Mouse (Mus musculus) limb, embryonic 14.5 days (tissue): ENCODE results near the gene Vmn1r12. TPM values are rescaled to one million over a fixed set of nuclear protein-coding genes. Genes with fewer than 3 reads are reported as not detected.
"Not testable (repeated sequence)": the region's sequence is repeated elsewhere in the genome, so short reads cannot be mapped to it uniquely, and the experiment has no call there.

Experiments
- ATAC-seq: fragments of 200-750 bp; cut with Nextera tagmentation; 2 replicates; pipeline ENCODE4 v1.8.0; 2017; ENCODE audit warnings: low read depth, moderate number of reproducible peaks, moderate TSS enrichment; ENCODE audit not compliant: low FRiP score
- DNase-seq: peaks from one replicate; pipeline ENCODE4 v3.0.0-alpha.2; 2015; ENCODE audit warnings: low spot score
- H3K27ac ChIP-seq: fragments of 300-500 bp; sonication (generic); replicated peaks from 2 replicates; pipeline ENCODE4 v1.5.1; 2014; ENCODE audit warnings: low read depth, mild to moderate bottlenecking, low read length, moderate library complexity, mixed read lengths
- H3K27me3 ChIP-seq: fragments of 300-500 bp; sonication (generic); 2 replicates; pipeline ENCODE4 v1.6.1; 2014; ENCODE audit warnings: low read length, mixed read lengths; ENCODE audit not compliant: control insufficient read depth, insufficient read depth
- H3K36me3 ChIP-seq: fragments of 300-500 bp; sonication (generic); 2 replicates; pipeline ENCODE4 v1.6.1; 2014; ENCODE audit warnings: mild to moderate bottlenecking, low read length, moderate library complexity, mixed read lengths; ENCODE audit not compliant: control insufficient read depth, insufficient read depth
- H3K4me1 ChIP-seq: fragments of 300-500 bp; sonication (generic); 2 replicates; pipeline ENCODE4 v1.6.1; 2014; ENCODE audit warnings: antibody characterized with exemption, low read length, mixed read lengths; ENCODE audit not compliant: control insufficient read depth, insufficient read depth
- H3K4me2 ChIP-seq: fragments of 300-500 bp; sonication (generic); replicated peaks from 2 replicates; pipeline ENCODE4 v1.6.1; 2014; ENCODE audit warnings: low read depth, mild to moderate bottlenecking, low read length, moderate library complexity; ENCODE audit not compliant: severe bottlenecking
- H3K4me3 ChIP-seq: fragments of 300-500 bp; sonication (generic); replicated peaks from 2 replicates; pipeline ENCODE4 v1.5.1; 2014; ENCODE audit warnings: low read length
- H3K9ac ChIP-seq: fragments of 300-500 bp; sonication (generic); 2 replicates; pipeline ENCODE4 v1.6.1; 2014; ENCODE audit warnings: mild to moderate bottlenecking, low read depth, low read length, moderate library complexity; ENCODE audit not compliant: severe bottlenecking
- H3K9me3 ChIP-seq: fragments of 300-500 bp; sonication (generic); 2 replicates; pipeline ENCODE4 v1.6.1; 2016; ENCODE audit warnings: low read length; ENCODE audit not compliant: control insufficient read depth
- POLR2A ChIP-seq: fragments of 200-500 bp; IDR thresholded peaks from 2 replicates; pipeline ENCODE4 v1.8.0; 2012; ENCODE audit warnings: inconsistent platforms, mild to moderate bottlenecking, moderate library complexity, borderline replicate concordance; ENCODE audit not compliant: insufficient read depth, insufficient read length; ENCODE audit errors: extremely low read depth
- WGBS: fragments of 180-500 bp; shearing (Covaris S2); extraction: QIAGEN DNeasy Blood & Tissue Kit; methylation state at CpG from one replicate; pipeline ENCODE4 v1.1.7; 2014; 5-methylcytosine and 5-hydroxymethylcytosine counted together
- polyA plus RNA-seq, 2 experiments: library from polyadenylated mRNA; depleted of rRNA in 1 of 2; stranded (reverse) in 1 of 2; unstranded in 1 of 2; fragments of >200 nt; fragmentation: Nextera tagmentation in 1 of 2; extraction: Ambion mirVana in 1 of 2; gene quantifications; 2 replicates each; pipeline versions ENCODE4 v1.2.1 to v1.2.3; 2012 to 2014

Vmn1r12 gene
- polyA plus RNA-seq (2012; rRNA removed) (not detected in 2 replicates), polyA plus RNA-seq (2014; fragmentation: Nextera tagmentation; extraction: Ambion mirVana) (not detected in 2 replicates)

- ATAC-seq (no peak), DNase-seq (no peak)
- TF ChIP-seq POLR2A: no peak
- WGBS: 81% methylated on average over 2 of the region's 2 CpGs
- Histone ChIP-seq H3K27me3 (no peaks in the 10 kb centered on the region), H3K4me3 (no peak within 1 kb of the TSS), H3K9ac (no peak within 1 kb of the TSS), H3K27ac (no peak within 1 kb of the TSS), H3K4me2 (no peak within 1 kb of the TSS), H3K36me3 (no peaks in the 10 kb centered on the region), H3K4me1 (no peaks in the 10 kb centered on the region), H3K9me3 (no peaks in the 10 kb centered on the region)
Observed at GRCm38 (mm10) chr6:57156619-57157018, at the start of gene Vmn1r12. TSS of gene Vmn1r12 (plus strand) at chr6:57156919.

GRCm38 (mm10) chr6:57109154-57109553, 47.6 kb upstream of the Vmn1r12 start, which contains the start of gene Vmn1r10:
TSS of gene Vmn1r10 (plus strand) at chr6:57109454.
- TF ChIP-seq POLR2A: no peak
- 78% methylated on average over 3 of the region's 3 CpGs for WGBS
- no peak within 1 kb of the TSS for H3K4me2 ChIP-seq
- H3K4me3 ChIP-seq: no peak within 1 kb of the TSS
- no peaks in the 10 kb centered on the region for H3K27me3 ChIP-seq
- DNase-seq: no peak
- no peak within 1 kb of the TSS for H3K27ac ChIP-seq
- H3K9me3 ChIP-seq: no peaks in the 10 kb centered on the region
- no peaks in the 10 kb centered on the region for H3K4me1 ChIP-seq
- no peak within 1 kb of the TSS for H3K9ac ChIP-seq
- H3K36me3 ChIP-seq: no peaks in the 10 kb centered on the region
- no peak for ATAC-seq

GRCm38 (mm10) chr6:57133155-57133554, 23.6 kb upstream of the Vmn1r12 start, which contains the start of gene Vmn1r11:
TSS of gene Vmn1r11 (plus strand) at chr6:57133455.
- ATAC-seq: no peak
- WGBS: 71% methylated on average over 1 of the region's 1 CpGs

GRCm38 (mm10) chr6:57190016-57190415, 33.3 kb downstream of the Vmn1r12 start:
- not testable (repeated sequence) for ATAC-seq

More at GRCm38 (mm10) chr6:57133155-57133554, 23.6 kb upstream of the Vmn1r12 start, which contains the start of gene Vmn1r11:
- no peak for TF ChIP-seq POLR2A
- H3K27ac ChIP-seq: no peak within 1 kb of the TSS
- H3K4me2 ChIP-seq: no peak within 1 kb of the TSS
- no peak for DNase-seq
- no peak within 1 kb of the TSS for H3K4me3 ChIP-seq
- H3K9ac ChIP-seq: no peak within 1 kb of the TSS
- no peaks in the 10 kb centered on the region for H3K4me1 ChIP-seq
- no peaks in the 10 kb centered on the region for H3K36me3 ChIP-seq
- no peaks in the 10 kb centered on the region for H3K9me3 ChIP-seq
- H3K27me3 ChIP-seq: no peaks in the 10 kb centered on the region

GRCm38 (mm10) chr6:57202990-57203389, 46.3 kb downstream of the Vmn1r12 start, which contains the start of gene Vmn1r13:
TSS of gene Vmn1r13 (plus strand) at chr6:57203290.
- 90% methylated on average over 1 of the region's 1 CpGs for WGBS
- H3K27ac ChIP-seq: not testable (repeated sequence)

More at GRCm38 (mm10) chr6:57190016-57190415, 33.3 kb downstream of the Vmn1r12 start:
- not testable (repeated sequence) for H3K27me3 ChIP-seq, H3K4me3 ChIP-seq, H3K9me3 ChIP-seq, H3K9ac ChIP-seq, H3K4me2 ChIP-seq, DNase-seq, H3K4me1 ChIP-seq, H3K36me3 ChIP-seq, H3K27ac ChIP-seq
- 52% methylated on average over 3 of the region's 3 CpGs for WGBS

More at GRCm38 (mm10) chr6:57202990-57203389, 46.3 kb downstream of the Vmn1r12 start, which contains the start of gene Vmn1r13:
- H3K4me3 ChIP-seq, H3K27me3 ChIP-seq, H3K4me2 ChIP-seq, DNase-seq, H3K36me3 ChIP-seq, ATAC-seq, H3K9ac ChIP-seq, H3K9me3 ChIP-seq, H3K4me1 ChIP-seq: not testable (repeated sequence)

Other genes starting within 250 kb of the Vmn1r12 start
- gene Nt5c3, start 233.0 kb upstream of the Vmn1r12 start, polyA plus RNA-seq (2012; rRNA removed): 18.8 and 22.7 TPM in 2 replicates
- 60.3 and 62.9 TPM in 2 replicates for gene Nt5c3, start 233.0 kb upstream of the Vmn1r12 start, polyA plus RNA-seq (2014; fragmentation: Nextera tagmentation; extraction: Ambion mirVana)
- gene Vmn1r4, start 232.9 kb upstream of the Vmn1r12 start, polyA plus RNA-seq (2012; rRNA removed): 0.15 and 0.24 TPM in 2 replicates
- 0.12 and 0.29 TPM in 2 replicates for gene Vmn1r4, start 232.9 kb upstream of the Vmn1r12 start, polyA plus RNA-seq (2014; fragmentation: Nextera tagmentation; extraction: Ambion mirVana)
- gene Vmn1r5, start 186.6 kb upstream of the Vmn1r12 start, polyA plus RNA-seq (2012; rRNA removed): not detected in 2 replicates
- gene Vmn1r5, start 186.6 kb upstream of the Vmn1r12 start, polyA plus RNA-seq (2014; fragmentation: Nextera tagmentation; extraction: Ambion mirVana): not detected in 2 replicates
- gene Vmn1r6, start 159.7 kb upstream of the Vmn1r12 start, polyA plus RNA-seq (2012; rRNA removed): not detected in 2 replicates
- gene Vmn1r6, start 159.7 kb upstream of the Vmn1r12 start, polyA plus RNA-seq (2014; fragmentation: Nextera tagmentation; extraction: Ambion mirVana): not detected in 2 replicates
- not detected in 2 replicates for gene Vmn1r7, start 131.6 kb upstream of the Vmn1r12 start, polyA plus RNA-seq (2012; rRNA removed)
- not detected in 2 replicates for gene Vmn1r7, start 131.6 kb upstream of the Vmn1r12 start, polyA plus RNA-seq (2014; fragmentation: Nextera tagmentation; extraction: Ambion mirVana)
- not detected in 2 replicates for gene Vmn1r8, start 124.6 kb upstream of the Vmn1r12 start, polyA plus RNA-seq (2012; rRNA removed)
- not detected in 2 replicates for gene Vmn1r8, start 124.6 kb upstream of the Vmn1r12 start, polyA plus RNA-seq (2014; fragmentation: Nextera tagmentation; extraction: Ambion mirVana)
- not detected in 2 replicates for gene Vmn1r9, start 90.1 kb upstream of the Vmn1r12 start, polyA plus RNA-seq (2012; rRNA removed)
- not detected in 2 replicates for gene Vmn1r9, start 90.1 kb upstream of the Vmn1r12 start, polyA plus RNA-seq (2014; fragmentation: Nextera tagmentation; extraction: Ambion mirVana)
- gene Vmn1r10, start 47.5 kb upstream of the Vmn1r12 start, polyA plus RNA-seq (2012; rRNA removed): not detected in 2 replicates
- gene Vmn1r10, start 47.5 kb upstream of the Vmn1r12 start, polyA plus RNA-seq (2014; fragmentation: Nextera tagmentation; extraction: Ambion mirVana): not detected in 2 replicates
- gene Vmn1r11, start 23.5 kb upstream of the Vmn1r12 start, polyA plus RNA-seq (2012; rRNA removed): not detected in 2 replicates
- not detected in 2 replicates for gene Vmn1r11, start 23.5 kb upstream of the Vmn1r12 start, polyA plus RNA-seq (2014; fragmentation: Nextera tagmentation; extraction: Ambion mirVana)
- gene Vmn1r13, start 46.4 kb downstream of the Vmn1r12 start, polyA plus RNA-seq (2012; rRNA removed): not detected in 2 replicates
- gene Vmn1r13, start 46.4 kb downstream of the Vmn1r12 start, polyA plus RNA-seq (2014; fragmentation: Nextera tagmentation; extraction: Ambion mirVana): not detected in 2 replicates
- not detected in 2 replicates for gene Vmn1r14, start 74.8 kb downstream of the Vmn1r12 start, polyA plus RNA-seq (2012; rRNA removed)
- gene Vmn1r14, start 74.8 kb downstream of the Vmn1r12 start, polyA plus RNA-seq (2014; fragmentation: Nextera tagmentation; extraction: Ambion mirVana): not detected in 2 replicates
- gene Vmn1r15, start 101.0 kb downstream of the Vmn1r12 start, polyA plus RNA-seq (2012; rRNA removed): not detected in 2 replicates
- gene Vmn1r15, start 101.0 kb downstream of the Vmn1r12 start, polyA plus RNA-seq (2014; fragmentation: Nextera tagmentation; extraction: Ambion mirVana): not detected in 2 replicates
- gene Vmn1r16, start 172.6 kb downstream of the Vmn1r12 start, polyA plus RNA-seq (2012; rRNA removed): not detected in 2 replicates
- not detected in 2 replicates for gene Vmn1r16, start 172.6 kb downstream of the Vmn1r12 start, polyA plus RNA-seq (2014; fragmentation: Nextera tagmentation; extraction: Ambion mirVana)
- gene Vmn1r17, start 206.8 kb downstream of the Vmn1r12 start, polyA plus RNA-seq (2012; rRNA removed): not detected in 2 replicates
- gene Vmn1r17, start 206.8 kb downstream of the Vmn1r12 start, polyA plus RNA-seq (2014; fragmentation: Nextera tagmentation; extraction: Ambion mirVana): not detected in 2 replicates
- not detected in 2 replicates for gene Vmn1r18, start 238.9 kb downstream of the Vmn1r12 start, polyA plus RNA-seq (2012; rRNA removed)
- gene Vmn1r18, start 238.9 kb downstream of the Vmn1r12 start, polyA plus RNA-seq (2014; fragmentation: Nextera tagmentation; extraction: Ambion mirVana): not detected in 2 replicates
- gene Vmn1r19, start 246.9 kb downstream of the Vmn1r12 start, polyA plus RNA-seq (2012; rRNA removed): not detected in 2 replicates
- gene Vmn1r19, start 246.9 kb downstream of the Vmn1r12 start, polyA plus RNA-seq (2014; fragmentation: Nextera tagmentation; extraction: Ambion mirVana): not detected in 2 replicates